Mouse (Mus musculus) cerebellum, postnatal 25 days (tissue): ENCODE measurements around the gene Ifna9.
"Not testable (repeated sequence)": the region's sequence is repeated elsewhere in the genome, so short reads cannot be mapped to it uniquely, and the experiment has no call there.

Source experiments
- DNase-seq, 2 experiments: peaks; one replicate each; pipeline ENCODE4 v3.0.0; 2021; ENCODE audit warnings: mixed read lengths in 2 of 2

Ifna9 gene

DNA sequence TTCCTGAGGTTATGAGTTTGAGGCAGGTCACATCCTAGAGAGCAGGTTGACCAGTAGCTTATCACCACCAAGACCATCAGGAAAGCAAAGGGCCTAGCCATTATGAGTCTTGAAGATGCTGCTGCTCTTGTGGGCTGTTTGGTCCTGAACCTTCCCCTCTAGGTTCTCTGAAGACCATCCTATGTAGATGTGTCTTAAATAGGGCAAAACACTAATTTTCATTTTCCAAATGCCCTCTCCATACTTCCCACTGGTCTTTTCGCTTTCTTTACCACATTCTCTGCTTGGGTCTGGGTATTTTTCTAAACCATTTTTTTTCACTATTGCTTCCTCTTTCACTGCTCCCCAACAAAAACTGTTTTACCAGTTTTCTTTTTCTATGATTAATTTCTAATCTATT lies at the start of gene Ifna9:
Ifna9 (minus strand) TSS at position 101 of the 400 bp plus-strand sequence.
- DNase-seq, result no peak

DNA sequence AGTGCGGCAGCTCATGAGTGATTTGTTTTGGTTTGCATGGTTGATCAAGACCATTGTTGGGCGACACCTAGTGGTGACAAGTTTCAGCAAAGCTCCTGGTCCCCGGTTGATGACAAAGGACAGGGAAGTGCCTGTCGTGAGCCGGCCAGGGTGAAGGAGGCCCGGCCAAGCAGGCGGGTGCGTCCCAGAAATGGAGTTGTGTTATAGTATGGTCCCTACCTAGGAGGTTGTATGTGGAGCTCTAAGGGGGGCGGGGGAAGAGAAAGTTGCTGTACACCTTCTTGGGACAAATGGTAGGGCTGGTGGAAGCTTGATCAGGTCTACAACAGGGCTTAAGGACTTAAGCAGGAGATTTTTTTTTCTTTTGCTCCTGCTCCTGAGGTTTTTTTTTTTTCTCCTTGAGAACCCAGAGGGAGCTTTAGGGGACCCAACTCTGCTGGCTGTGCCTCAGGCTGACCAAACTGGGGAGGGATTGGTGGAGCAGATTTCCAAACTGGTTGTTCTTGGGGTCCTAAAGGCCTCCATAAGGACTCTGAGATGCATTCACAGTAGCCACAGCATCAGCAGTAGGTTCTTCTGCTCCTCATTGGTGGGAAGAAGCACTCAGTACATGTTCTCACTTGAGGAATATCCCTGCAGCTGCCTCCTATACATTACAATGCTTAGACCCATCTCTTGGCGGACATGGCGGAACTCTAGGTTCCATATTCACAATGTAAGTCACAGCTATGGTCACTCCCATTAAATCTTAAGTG lies 49.1 kb upstream of the Ifna9 start:
- DNase-seq, result peak; percentile 93 to 95

DNA sequence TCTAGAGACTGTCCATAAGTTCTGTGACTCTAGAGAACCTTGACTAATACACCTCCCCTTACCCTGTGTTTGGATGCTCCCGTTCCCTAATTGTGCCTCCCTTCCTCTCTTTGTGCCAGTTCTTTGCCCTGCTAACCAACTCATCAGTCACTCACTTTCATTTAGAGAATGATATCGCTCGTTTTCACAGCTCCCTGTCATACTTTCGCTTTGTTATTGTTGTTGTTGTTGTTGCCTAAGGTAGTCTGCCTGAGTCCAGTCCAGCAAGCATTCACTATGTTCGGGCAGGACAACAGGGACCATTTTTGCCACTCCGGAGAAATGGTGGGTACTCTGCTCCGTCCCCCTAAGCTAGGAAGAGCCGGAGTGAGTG lies 48.5 kb upstream of the Ifna9 start:
- no peak for DNase-seq

DNA sequence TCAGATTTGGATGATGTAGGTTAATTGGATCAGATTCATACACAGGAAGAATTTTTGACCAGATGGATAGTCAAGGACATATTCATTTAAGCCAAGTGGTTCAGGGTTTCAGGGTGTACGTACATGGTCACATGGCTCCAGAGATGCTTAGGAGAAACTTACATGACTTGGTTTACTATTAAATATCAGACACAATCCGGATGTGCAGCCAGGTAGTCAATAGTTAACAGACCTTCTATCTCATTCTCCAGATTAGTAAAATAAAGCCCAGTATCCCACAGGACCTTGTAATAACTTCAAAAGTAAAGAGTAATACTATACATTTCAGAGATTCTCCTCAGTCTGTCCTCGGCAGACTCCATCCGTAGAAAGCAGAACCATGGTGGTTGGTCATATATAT lies 42.1 kb upstream of the Ifna9 start, which contains the start of gene C87499:
C87499 (minus strand) TSS at position 101 of the 400 bp plus-strand sequence.
- no peak for DNase-seq

DNA sequence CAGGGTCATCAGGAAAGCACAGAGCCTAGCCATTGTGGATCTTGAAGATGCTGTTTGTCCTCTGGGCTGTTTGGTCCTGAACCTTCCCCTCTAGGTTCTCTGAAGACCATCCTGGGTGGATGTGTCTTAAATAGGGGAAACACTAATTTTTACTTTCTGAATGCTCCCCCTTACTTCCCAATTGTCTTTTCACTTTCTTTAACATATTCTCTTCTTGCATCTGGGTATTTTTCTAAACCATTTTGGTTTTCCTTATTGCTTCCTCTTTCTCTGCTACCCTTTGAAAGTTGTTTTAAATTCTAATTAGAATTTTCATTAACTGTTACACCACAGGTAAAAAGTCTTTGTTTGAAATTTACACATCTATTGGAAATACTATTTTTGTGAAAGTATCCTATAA lies 11.1 kb upstream of the Ifna9 start, which contains the start of gene Ifna12:
Ifna12 (minus strand) TSS at position 101 of the 400 bp plus-strand sequence.
- DNase-seq, result no peak

DNA sequence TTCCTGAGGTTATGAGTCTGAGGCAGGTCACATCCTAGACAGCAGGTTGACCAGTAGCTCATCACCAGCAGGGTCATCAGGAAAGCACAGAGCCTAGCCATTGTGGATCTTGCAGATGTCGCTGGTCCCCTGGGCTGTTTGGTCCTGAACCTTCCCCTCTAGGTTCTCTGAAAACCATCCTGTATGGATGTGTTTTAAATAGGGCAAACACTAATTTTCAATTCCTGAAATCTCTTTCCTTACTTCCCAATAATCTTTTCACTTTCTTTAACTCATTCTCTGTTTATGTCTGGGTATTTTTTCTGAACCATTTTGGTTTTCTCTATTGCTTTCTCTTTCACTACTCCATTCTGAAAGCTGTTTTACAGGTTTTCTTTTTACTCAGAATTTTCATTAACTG lies 20.5 kb downstream of the Ifna9 start, which contains the start of gene Ifna14:
Ifna14 (minus strand) TSS at position 101 of the 400 bp plus-strand sequence.
- no peak for DNase-seq

DNA sequence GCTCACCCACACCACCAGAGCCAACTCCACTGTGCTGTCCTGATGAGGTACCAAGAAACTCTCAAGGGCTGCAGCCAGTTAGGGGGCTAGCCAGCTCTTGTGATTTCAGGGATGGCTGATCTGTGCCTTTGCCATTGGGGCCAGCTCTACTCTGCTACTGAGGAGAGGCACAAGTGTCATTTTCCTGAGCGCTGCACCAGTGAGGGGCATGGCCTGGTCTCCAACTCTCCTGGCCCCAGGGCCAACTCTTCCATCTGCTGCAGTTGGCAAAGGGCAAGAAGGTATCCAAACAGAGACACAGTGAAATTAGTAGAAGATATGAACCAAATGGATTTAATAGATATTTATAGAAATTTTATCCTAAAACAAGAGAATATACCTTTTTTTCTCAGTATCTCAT lies 30.4 kb downstream of the Ifna9 start:
- DNase-seq, result peak; percentile 75 to 80

DNA sequence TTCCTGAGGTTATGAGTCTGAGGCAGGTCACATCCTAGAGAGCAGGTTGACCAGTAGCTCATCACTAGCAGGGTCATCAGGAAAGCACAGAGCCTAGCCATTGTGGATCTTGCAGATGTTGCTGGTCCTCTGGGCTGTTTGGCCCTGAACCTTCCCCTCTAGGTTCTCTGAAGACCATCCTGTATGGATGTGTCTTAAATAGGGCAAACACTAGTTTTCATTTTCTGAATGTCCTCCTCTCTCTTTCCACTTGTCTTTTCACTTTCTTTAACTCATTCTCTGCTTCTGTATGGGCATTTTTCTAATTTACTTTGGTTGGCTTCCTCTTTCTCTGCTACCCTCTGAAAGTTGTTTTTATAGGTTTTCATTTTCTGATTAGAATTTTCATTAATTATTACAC lies 34.0 kb downstream of the Ifna9 start, which contains the start of gene Ifna15:
Ifna15 (minus strand) TSS at position 101 of the 400 bp plus-strand sequence.
- not testable (repeated sequence) for DNase-seq

DNA sequence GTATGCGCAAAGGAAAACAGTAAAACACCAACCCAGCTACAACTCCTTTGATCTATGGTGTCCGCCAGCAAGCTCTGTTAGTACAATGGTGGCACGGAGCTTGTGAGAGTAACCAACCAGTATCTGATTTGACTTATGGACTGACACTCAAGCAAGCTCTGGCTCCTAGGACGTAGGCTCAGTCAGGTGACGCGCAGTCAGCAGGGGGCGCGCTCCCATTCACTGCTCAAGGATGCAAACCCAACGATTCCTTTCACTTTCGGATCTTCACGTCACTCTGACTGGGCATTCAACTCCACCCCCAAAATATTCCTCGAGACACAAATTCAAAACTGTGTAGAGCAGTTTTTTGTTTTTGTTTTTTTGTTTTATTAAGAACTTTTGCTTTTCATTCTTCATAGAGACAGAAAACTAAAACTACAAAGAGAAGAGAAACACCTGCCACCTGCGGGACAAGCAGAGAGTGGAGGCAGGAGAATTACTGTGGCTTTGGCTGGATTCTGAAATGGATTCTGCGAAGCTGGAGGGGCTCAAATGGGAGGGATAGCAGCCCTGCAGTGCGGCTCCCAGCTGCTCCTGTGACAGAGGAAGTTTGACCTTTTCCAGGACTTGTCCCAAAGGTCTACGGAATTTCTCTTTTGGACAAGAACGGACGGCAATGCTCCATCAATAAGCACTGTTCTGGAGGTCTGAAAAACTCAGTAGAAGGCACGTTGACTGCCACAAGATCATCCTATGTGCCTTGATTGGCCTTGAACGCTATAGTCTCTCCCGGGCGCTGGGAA lies 41.8 kb downstream of the Ifna9 start:
- peak; percentile 67 to 82 for DNase-seq

DNA sequence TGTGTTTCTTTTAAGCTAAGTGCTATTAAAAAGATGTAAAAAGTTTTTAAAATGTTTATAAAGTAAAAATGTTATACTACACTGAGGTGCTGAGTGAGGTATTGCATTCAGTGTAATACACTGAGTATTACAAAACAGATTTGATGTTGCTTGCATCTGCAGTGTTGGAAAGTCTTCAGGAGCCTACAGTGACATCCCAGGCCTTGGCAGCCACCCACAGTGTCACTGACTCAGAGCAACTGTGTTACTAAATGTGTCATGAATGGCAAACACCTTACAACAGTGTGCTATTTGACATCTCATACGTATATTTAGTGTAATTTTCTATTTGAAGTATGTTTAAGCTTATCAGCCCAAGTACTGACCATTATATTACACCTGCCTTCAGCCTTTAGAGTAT lies 44.2 kb downstream of the Ifna9 start:
- DNase-seq, result peak; percentile 72 to 84

DNA sequence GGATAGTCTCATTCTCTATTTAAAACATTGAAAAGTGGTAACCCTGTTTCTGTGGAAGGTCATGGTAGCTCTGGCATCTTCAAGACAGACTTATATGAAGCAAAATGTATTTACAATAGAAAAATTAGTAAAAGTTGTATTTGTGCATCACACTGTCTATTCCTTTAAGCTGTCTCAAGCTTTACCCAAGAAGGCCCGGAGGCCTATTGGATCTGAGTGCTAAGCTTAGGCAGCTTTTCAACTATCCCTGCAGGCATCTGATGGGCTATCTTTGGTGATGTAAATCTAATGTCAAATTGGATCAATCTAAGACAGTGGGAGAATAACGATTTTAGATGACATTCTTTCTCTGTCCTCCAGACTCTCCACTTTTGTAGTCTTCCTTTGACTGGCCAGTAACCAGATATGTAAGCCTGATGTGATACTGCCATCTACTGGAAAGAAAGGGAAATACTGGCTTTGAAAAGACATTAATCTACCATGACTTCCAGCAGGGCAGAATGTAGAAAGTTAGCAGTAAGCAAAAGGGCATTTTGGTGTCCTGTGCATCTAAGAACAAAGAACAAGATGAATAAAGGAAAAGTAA lies 48.4 kb downstream of the Ifna9 start:
- DNase-seq, result no peak
